Mouse (Mus musculus) R1 (cell line): ENCODE measurements around the gene Il20ra.
A peak's percentile ranks its signal among the peaks of the same experiment; 100 is the strongest.

Source experiments
- DNase-seq: peaks from one replicate; pipeline ENCODE4 v3.0.0-alpha.2; 2018; ENCODE audit warnings: low read depth, low spot score

Gene Il20ra

DNA sequence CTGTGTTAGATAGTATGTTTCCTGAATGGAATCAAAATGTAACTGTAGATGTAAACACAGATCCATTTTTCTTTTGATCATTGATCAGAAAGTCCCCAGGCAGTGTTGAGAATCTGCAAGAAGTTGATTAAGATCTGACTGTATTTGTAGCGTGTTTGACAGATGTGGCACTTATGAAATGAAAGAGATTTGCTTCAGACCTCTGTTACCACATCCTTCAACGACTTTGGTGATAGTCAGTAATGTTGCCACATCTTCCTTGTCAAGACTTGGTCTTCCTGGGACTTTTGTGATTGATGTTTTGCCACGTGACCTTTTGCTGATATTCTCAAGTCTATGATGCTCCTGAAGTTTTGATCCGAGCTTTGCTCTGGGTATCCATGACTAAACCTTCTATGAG is 35.3 kb downstream of the Il20ra start:
- no peak for DNase-seq

GRCm38 (mm10) chr10:19765459-19765858 is 53.1 kb downstream of the Il20ra start:
- no peak for DNase-seq

GRCm38 (mm10) chr10:19779092-19779491 is 66.7 kb downstream of the Il20ra start:
- no peak for DNase-seq

DNA sequence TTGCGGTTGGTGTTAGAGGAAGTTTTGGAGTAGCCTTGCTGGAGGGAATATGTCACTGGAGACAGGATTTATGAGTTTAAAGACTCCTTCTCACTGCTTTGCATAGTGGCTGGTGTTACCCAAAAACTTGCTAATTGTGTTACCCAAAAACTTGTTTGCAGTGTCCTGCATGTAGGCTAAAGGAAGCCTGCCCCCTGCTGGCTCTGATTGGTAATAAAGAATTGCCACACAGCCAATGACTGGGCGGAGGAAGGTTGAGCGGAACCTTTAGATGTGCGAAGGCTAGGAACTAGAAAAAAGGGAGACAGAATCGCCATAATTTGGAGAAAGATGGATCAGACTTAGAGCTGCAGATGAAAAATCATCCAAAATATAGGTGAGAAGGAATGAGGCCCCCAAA is 69.0 kb downstream of the Il20ra start:
- peak; percentile 56 for DNase-seq

DNA sequence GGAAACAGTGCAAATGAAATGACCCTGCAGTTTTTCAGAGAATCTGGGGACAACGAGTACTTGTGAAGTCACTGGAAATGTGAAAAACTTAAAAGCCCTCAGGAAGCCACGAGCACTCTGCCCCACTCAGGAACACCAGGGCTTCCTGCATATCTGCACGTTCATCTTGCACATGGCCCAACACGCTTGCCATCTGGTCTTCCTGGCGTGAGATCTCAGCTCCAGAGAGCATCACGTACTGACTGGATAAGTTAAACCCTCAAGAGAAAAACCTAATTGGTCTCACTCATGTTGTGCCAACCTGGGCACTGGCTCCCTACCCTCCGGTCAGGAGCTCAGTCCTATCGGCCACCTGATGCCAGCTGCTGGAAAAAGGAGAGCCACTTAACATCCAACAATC is 82.6 kb downstream of the Il20ra start:
- DNase-seq: no peak

DNA sequence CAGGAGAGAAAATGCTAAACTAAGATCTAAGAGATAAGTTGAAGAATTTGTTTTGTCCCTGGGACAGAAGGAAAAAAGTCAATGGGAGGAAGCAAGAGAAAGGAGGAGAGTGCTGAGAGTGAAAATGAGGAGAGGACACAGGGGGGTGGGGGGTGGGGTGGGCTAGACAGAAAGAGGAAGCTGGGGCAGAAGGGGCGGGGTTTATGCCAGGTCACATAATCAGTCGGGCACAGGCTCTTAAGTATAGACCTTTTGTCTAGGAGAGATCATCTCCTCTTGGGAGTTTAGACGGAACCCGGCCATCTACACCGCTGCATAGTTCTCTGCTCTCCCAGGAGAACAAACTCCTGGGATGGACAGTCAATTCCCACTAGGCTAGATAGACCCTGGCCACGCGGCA is 90.6 kb downstream of the Il20ra start:
- DNase-seq: no peak

GRCm38 (mm10) chr10:19804763-19805162 is 92.4 kb downstream of the Il20ra start:
- DNase-seq: no peak
